Mouse (Mus musculus): ENCODE measurements around the gene Mef2c.

GRCm38 (mm10) chr13:83482087-83482486, 21.7 kb upstream of the Mef2c start:
- TF ChIP-seq CTCF (IDR thresholded peaks at IDR 0.05; ENCODE audit: low read depth) (no peak), EP300 (IDR thresholded peaks at IDR 0.05; ENCODE audit: low read depth) (no peak)

Measured in heart, postnatal 0 days (tissue).